Mouse (Mus musculus) heart, embryonic 14.5 days (tissue): Measurements from ENCODE around the gene Eno2. TPM values are rescaled to one million over a fixed set of nuclear protein-coding genes. Genes with fewer than 3 reads are reported as not detected.

Experiments used
- ATAC-seq: fragments of 200-750 bp; cut with Nextera tagmentation; 2 replicates; pipeline ENCODE4 v1.8.0; 2017; ENCODE audit warnings: low read depth, moderate TSS enrichment; ENCODE audit not compliant: insufficient number of reproducible peaks, insufficient read depth, low FRiP score
- H3K27ac ChIP-seq, 2 experiments: fragments of 200-500 bp in 1 of 2; fragments of 300-500 bp in 1 of 2; sonication (generic) in 1 of 2; replicated peaks in 1 of 2; 2 replicates each; pipeline ENCODE4 v1.5.1; 2012 to 2014; ENCODE audit warnings: low read depth in 2 of 2, low read length in 2 of 2, control low read depth in 1 of 2, mild to moderate bottlenecking in 1 of 2, mixed read lengths in 1 of 2; ENCODE audit not compliant: control insufficient read depth in 1 of 2, insufficient read depth in 1 of 2
- H3K27me3 ChIP-seq: fragments of 300-500 bp; sonication (generic); 2 replicates; pipeline ENCODE4 v1.6.1; 2014; ENCODE audit warnings: mild to moderate bottlenecking, low read length, control low read depth; ENCODE audit not compliant: control insufficient read depth, insufficient read depth
- H3K36me3 ChIP-seq: fragments of 300-500 bp; sonication (generic); 2 replicates; pipeline ENCODE4 v1.6.1; 2014; ENCODE audit warnings: mild to moderate bottlenecking, control low read depth, low read length, mixed read lengths; ENCODE audit not compliant: control insufficient read depth, insufficient read depth
- H3K4me1 ChIP-seq, 2 experiments: fragments of 200-500 bp in 1 of 2; fragments of 300-500 bp in 1 of 2; sonication (generic) in 1 of 2; 2 replicates each; pipeline ENCODE4 v1.6.1; 2012 to 2014; ENCODE audit warnings: low read length in 2 of 2, control low read depth in 1 of 2, mixed read lengths in 1 of 2; ENCODE audit not compliant: control insufficient read depth in 2 of 2, insufficient read depth in 2 of 2
- H3K4me2 ChIP-seq: fragments of 300-500 bp; sonication (generic); 2 replicates; pipeline ENCODE4 v1.6.1; 2014; ENCODE audit warnings: mild to moderate bottlenecking, low read length
- H3K4me3 ChIP-seq, 2 experiments: fragments of 200-500 bp in 1 of 2; fragments of 300-500 bp in 1 of 2; sonication (generic) in 1 of 2; 2 replicates each; pipeline ENCODE4 v1.5.1; 2012 to 2014; ENCODE audit warnings: low read length in 2 of 2, mild to moderate bottlenecking in 2 of 2, control low read depth in 1 of 2, low read depth in 1 of 2, moderate library complexity in 1 of 2; ENCODE audit not compliant: control insufficient read depth in 1 of 2, insufficient read depth in 1 of 2
- H3K9ac ChIP-seq: fragments of 300-500 bp; sonication (generic); 2 replicates; pipeline ENCODE4 v1.6.1; 2014; ENCODE audit warnings: mild to moderate bottlenecking, low read length
- H3K9me3 ChIP-seq: fragments of 300-500 bp; sonication (generic); 2 replicates; pipeline ENCODE4 v1.6.1; 2016; ENCODE audit warnings: low read length, control low read depth; ENCODE audit not compliant: control insufficient read depth
- WGBS: fragments of 180-500 bp; shearing (Covaris S2); extraction: QIAGEN DNeasy Blood & Tissue Kit; methylation state at CpG from one replicate; pipeline ENCODE4 v1.1.7; 2014; 5-methylcytosine and 5-hydroxymethylcytosine counted together
- polyA plus RNA-seq: library from polyadenylated mRNA; unstranded; fragments of >200 nt; fragmentation: Nextera tagmentation; extraction: Ambion mirVana; gene quantifications from 2 replicates; pipeline ENCODE4 v1.2.1, GENCODE M21; 2014

The Eno2 gene
- polyA plus RNA-seq, 1 experiment from 2014 or later: 4.2 TPM

DNA sequence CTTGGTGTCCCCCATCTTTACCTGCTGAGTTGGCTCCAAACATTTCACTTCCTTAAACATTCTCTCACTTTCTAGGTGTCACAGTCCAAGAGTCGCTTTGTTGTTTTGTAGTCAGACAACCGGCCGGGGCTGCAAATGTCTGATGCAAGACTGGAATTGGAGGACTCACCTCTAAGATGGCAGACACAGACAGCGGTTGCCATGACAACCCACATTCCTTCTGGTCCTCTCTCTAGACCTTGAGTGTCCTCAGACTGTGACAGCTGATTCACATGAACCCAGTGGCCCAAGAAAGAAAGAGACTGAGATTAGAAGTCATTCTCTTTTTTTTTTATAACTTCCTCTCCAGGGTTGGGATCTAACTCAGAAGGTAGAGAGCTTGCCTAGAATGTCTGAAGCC lies 20.0 kb upstream of the Eno2 start:
- no peaks in the 10 kb centered on the region for H3K4me1 ChIP-seq
- no peak for ATAC-seq

GRCm38 (mm10) chr6:124787722-124788121 lies 18.2 kb upstream of the Eno2 start:
- ATAC-seq: no peak

More for the DNA sequence above, 20.0 kb upstream of the Eno2 start:
- WGBS: 77% methylated on average over 4 of the region's 4 CpGs
- no peak overlapping the region for H3K27ac ChIP-seq
- H3K9me3 ChIP-seq: no peaks in the 10 kb centered on the region
- H3K27me3 ChIP-seq: no peaks in the 10 kb centered on the region
- no peak overlapping the region for H3K4me2 ChIP-seq
- H3K36me3 ChIP-seq: no peaks in the 10 kb centered on the region
- H3K4me3 ChIP-seq: no peak overlapping the region
- no peak overlapping the region for H3K9ac ChIP-seq

DNA sequence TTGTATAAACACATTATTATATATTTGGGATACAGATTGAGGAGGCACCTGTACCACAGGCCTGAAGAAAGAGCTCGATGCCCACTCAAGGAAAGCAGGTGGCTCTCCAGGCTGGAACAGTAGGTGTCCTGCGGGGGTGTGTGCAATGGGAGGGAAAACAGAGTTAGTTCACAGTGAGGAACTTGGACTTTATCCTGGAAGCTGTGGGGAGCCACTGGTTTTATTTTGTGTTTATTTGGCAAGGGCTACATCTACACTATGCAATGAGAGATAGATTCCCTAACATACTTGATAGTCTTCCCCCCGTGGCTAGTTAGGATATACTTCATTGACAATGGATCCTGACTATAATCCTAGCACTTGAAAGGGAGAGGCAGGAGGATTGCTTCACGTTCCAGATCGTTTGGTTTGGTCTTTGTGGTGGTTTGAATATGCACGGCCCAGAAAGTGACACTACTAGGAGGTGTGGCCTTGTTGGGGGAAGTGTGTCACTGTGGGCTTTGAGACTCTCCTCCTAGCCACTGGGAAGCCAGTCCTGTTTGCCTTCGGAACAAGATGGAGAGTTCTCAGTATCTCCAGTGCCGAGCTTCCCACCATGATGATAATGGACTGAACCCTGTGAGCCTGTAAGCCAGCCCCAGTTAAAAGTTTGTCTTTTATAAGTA lies 17.4 kb upstream of the Eno2 start:
- no peak overlapping the region for H3K4me3 ChIP-seq
- no peaks in the 10 kb centered on the region for H3K36me3 ChIP-seq
- H3K9ac ChIP-seq: no peak overlapping the region
- H3K4me1 ChIP-seq: peaks cover 2 to 4% of the 10 kb centered on the region in 2 experiments; a peak in 1 of 4 replicates
- no peaks in the 10 kb centered on the region for H3K9me3 ChIP-seq
- no peak overlapping the region for H3K27ac ChIP-seq
- 54% methylated on average over 8 of the region's 8 CpGs for WGBS
- no peak for ATAC-seq
- H3K4me2 ChIP-seq: no peak overlapping the region
- H3K27me3 ChIP-seq: no peaks in the 10 kb centered on the region

More at GRCm38 (mm10) chr6:124787722-124788121, 18.2 kb upstream of the Eno2 start:
- Histone ChIP-seq H3K4me3 (no peak overlapping the region), H3K4me1 (peaks cover 0 to under 1% of the 10 kb centered on the region in 2 experiments; a peak in 1 of 4 replicates), H3K36me3 (no peaks in the 10 kb centered on the region), H3K27me3 (no peaks in the 10 kb centered on the region), H3K4me2 (no peak overlapping the region), H3K9ac (no peak overlapping the region), H3K27ac (no peak overlapping the region), H3K9me3 (no peaks in the 10 kb centered on the region)
- 63% methylated on average over 10 of the region's 10 CpGs for WGBS

DNA sequence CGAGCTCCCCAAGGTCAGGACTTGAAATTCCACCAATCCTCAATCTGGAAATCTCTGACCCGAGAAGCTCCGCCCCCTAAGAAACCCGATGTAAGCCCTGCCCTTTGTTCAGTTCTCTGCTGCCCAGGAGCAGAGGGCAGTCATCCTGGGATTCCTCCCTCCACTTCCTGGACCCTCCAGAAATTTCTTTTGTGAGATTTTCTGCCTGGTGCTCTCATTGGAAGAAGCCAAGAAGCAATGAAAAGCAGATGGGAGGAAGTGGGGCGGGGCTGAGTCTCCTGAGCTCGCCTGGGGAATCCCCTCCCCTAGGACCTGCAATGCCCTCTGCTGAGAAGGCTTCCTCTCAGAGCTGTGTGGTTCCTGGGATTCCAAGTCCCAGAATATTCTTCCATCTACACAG lies 13.0 kb upstream of the Eno2 start:
- 19% methylated on average over 6 of the region's 6 CpGs for WGBS
- H3K27me3 ChIP-seq: peaks cover 21% of the 10 kb centered on the region
- ATAC-seq: no peak

DNA sequence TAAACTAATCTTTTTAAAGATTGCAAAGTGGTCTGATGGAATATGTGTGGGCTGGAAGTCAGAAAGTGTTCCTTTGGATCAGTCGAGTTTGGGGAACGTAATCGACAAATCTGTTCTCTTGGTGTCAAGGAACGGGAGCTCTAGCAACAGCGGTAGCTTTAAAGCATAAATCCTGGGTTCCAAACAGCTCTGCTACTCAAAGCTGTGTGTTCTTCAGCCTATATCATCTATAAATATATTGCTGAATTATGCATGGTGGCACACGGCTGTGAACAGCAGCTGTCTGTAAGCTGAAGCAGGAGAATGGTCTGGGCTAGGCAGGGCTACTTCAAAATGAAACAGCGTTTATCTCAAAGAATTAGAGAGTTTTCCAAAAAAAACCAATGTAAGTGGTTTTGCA lies 11.4 kb upstream of the Eno2 start:
- H3K4me3 ChIP-seq: no peak overlapping the region
- whole genome bisulfite sequencing: 92% methylated on average over 7 of the region's 7 CpGs
- no peaks in the 10 kb centered on the region for H3K9me3 ChIP-seq

More for the DNA sequence above, 13.0 kb upstream of the Eno2 start:
- peaks cover 7 to 13% of the 10 kb centered on the region in 2 experiments; a peak in 3 of 4 replicates for H3K4me1 ChIP-seq
- peak overlapping the region; percentile 46 for H3K4me2 ChIP-seq
- H3K9ac ChIP-seq: no peak overlapping the region
- H3K36me3 ChIP-seq: no peaks in the 10 kb centered on the region
- H3K4me3 ChIP-seq: peak overlapping the region; percentile 8 to 28; a peak in 2 of 4 replicates
- no peaks in the 10 kb centered on the region for H3K9me3 ChIP-seq
- H3K27ac ChIP-seq: no peak overlapping the region

GRCm38 (mm10) chr6:124779984-124780416 lies 10.5 kb upstream of the Eno2 start:
- H3K27ac ChIP-seq: no peak overlapping the region
- H3K36me3 ChIP-seq: no peaks in the 10 kb centered on the region
- ATAC-seq: no peak
- H3K9me3 ChIP-seq: no peaks in the 10 kb centered on the region
- H3K9ac ChIP-seq: peak overlapping the region; percentile 68
- H3K4me1 ChIP-seq: peaks cover 7 to 13% of the 10 kb centered on the region in 2 experiments; a peak in 3 of 4 replicates
- H3K4me2 ChIP-seq: peak overlapping the region; percentile 77
- WGBS: 7% methylated on average over 10 of the region's 10 CpGs
- peak overlapping the region; percentile 43 to 44 for H3K4me3 ChIP-seq
- H3K27me3 ChIP-seq: peaks cover 21% of the 10 kb centered on the region

More for the DNA sequence above, 11.4 kb upstream of the Eno2 start:
- Histone ChIP-seq H3K36me3 (no peaks in the 10 kb centered on the region), H3K4me1 (peaks cover 7 to 13% of the 10 kb centered on the region in 2 experiments; a peak in 3 of 4 replicates), H3K9ac (no peak overlapping the region), H3K4me2 (no peak overlapping the region), H3K27ac (no peak overlapping the region), H3K27me3 (peaks cover 21% of the 10 kb centered on the region)
- no peak for ATAC-seq

GRCm38 (mm10) chr6:124779222-124779983 lies 9.9 kb upstream of the Eno2 start, which contains the start of gene Lrrc23:
Gene Lrrc23, minus strand, starts transcription at chr6:124779727.
- Histone ChIP-seq H3K9ac (peak within 1 kb of the TSS; percentile 68), H3K36me3 (no peaks in the 10 kb centered on the region), H3K4me2 (peak within 1 kb of the TSS; percentile 77), H3K27ac (no peak within 1 kb of the TSS), H3K4me3 (peak within 1 kb of the TSS; percentile 43 to 44), H3K4me1 (peaks cover 7 to 13% of the 10 kb centered on the region in 2 experiments; a peak in 3 of 4 replicates), H3K27me3 (peaks cover 21% of the 10 kb centered on the region), H3K9me3 (no peaks in the 10 kb centered on the region)
- 3% methylated on average over 23 of the region's 23 CpGs for WGBS
- ATAC-seq: no peak
